ENCODE assay signal across 9 mouse cellular contexts in the genomic region with DNA sequence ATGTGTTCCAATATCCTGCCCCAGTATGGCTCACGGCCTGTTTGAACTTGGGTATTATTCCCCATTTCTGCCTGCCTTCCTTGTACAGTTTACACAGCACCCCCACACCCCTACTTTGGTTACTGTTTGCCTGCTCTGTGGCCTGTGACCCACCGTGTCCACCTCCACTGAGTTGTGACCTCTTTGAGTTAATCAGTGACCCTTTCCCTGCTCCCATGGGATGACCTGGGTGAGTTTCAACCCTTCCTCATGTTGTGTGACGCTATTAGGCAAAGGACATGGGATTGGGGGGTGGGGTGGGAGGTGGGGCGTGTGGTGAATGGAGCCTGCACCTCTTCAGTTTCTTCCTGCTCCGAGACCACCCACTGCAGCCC. TPM values are rescaled to one million over a fixed set of nuclear protein-coding genes. Genes with fewer than 3 reads are reported as not detected.
DNase-seq lines count a peak whose midpoint lies in the region; ATAC-seq and TF ChIP-seq lines count a peak whose summit lies in the region.
"Had no signal": no experiment of that assay in that cellular context is flagged by ENCODE, and none has a peak within 500 bp of the region (broad histone marks: within the 10 kb centered on the region; RNA-seq: fewer than 3 reads in every experiment).

No protein-coding gene starts in this region.

- no peaks in the 10 kb centered on the region for H3K36me3 ChIP-seq in midbrain, embryonic 10.5 days
- H3K36me3 ChIP-seq in midbrain, embryonic 11.5 days (ENCODE audit: control insufficient read depth, insufficient read depth, low read length) = no peaks in the 10 kb centered on the region
- no peaks in the 10 kb centered on the region for H3K36me3 ChIP-seq in hindbrain, postnatal 0 days (ENCODE audit: insufficient read depth, low read length)
- H3K36me3 ChIP-seq in liver, adult 2 months (ENCODE audit: control insufficient read depth, insufficient read depth, low read length) = no peaks in the 10 kb centered on the region; the same call in 1 of the 2 replicates
- no peaks in the 10 kb centered on the region for H3K36me3 ChIP-seq in thymus, adult 2 months (ENCODE audit: control insufficient read depth, insufficient read depth, low read length)

- TF ChIP-seq CTCF in hindbrain, postnatal 0 days (IDR thresholded peaks at IDR 0.05; ENCODE audit: low read depth) = no peak
- no peak for TF ChIP-seq CTCF in liver, adult 2 months (IDR thresholded peaks at IDR 0.05; ENCODE audit: low read depth, low read length)
- no peak for TF ChIP-seq CTCF in thymus, adult 2 months (IDR thresholded peaks at IDR 0.05; ENCODE audit: borderline replicate concordance, control insufficient read depth, extremely low read depth, insufficient read depth, low read length, poor library complexity)

- H3K4me3 ChIP-seq in midbrain, embryonic 10.5 days = peak overlapping the region; percentile 84; the same call in 1 of the 2 replicates
- H3K4me3 ChIP-seq in midbrain, embryonic 11.5 days (ENCODE audit: low read depth, low read length) = no peak overlapping the region
- H3K4me3 ChIP-seq in hindbrain, postnatal 0 days (ENCODE audit: low read length) = peak overlapping the region; percentile 74
- peak overlapping the region; percentile 85 for H3K4me3 ChIP-seq in liver, adult 2 months (ENCODE audit: insufficient read depth, low read depth, low read length)
- H3K4me3 ChIP-seq in thymus, adult 2 months (ENCODE audit: control insufficient read depth, insufficient read depth, low read length) = no peak overlapping the region

- peaks cover 9% of the 10 kb centered on the region for H3K27me3 ChIP-seq in midbrain, embryonic 10.5 days (ENCODE audit: low read depth, poor library complexity, severe bottlenecking)
- no peaks in the 10 kb centered on the region for H3K27me3 ChIP-seq in midbrain, embryonic 11.5 days (ENCODE audit: control insufficient read depth, insufficient read depth, low read length)
- H3K27me3 ChIP-seq in hindbrain, postnatal 0 days (ENCODE audit: insufficient read depth, low read length) = no peaks in the 10 kb centered on the region
- H3K27me3 ChIP-seq in liver, adult 2 months (ENCODE audit: control insufficient read depth, insufficient read depth, low read length) = no peaks in the 10 kb centered on the region
- no peaks in the 10 kb centered on the region for H3K27me3 ChIP-seq in thymus, adult 2 months (ENCODE audit: control insufficient read depth, insufficient read depth, low read length)

- DNase-seq in midbrain, embryonic 10.5 days (ENCODE audit: low spot score) = no peak
- DNase-seq in midbrain, embryonic 11.5 days (ENCODE audit: low spot score, missing footprints) = no peak
- no peak for DNase-seq in hindbrain, postnatal 0 days (ENCODE audit: low spot score)
- peak; percentile 100 for DNase-seq in liver, adult 2 months (ENCODE audit: extremely low read depth, low read depth, low spot score)
- DNase-seq in yolk sac, embryonic 10.5 days (ENCODE audit: low spot score) = peak; percentile 75
- DNase-seq in heart, postnatal 10 days = no peak
- DNase-seq in left cerebral cortex, postnatal 4 days = no peak
- DNase-seq in thymus, adult 2 months = no peak

- WGBS in midbrain, embryonic 10.5 days = 67% methylated on average over 5 of the region's 5 CpGs
- WGBS in midbrain, embryonic 11.5 days = 65% methylated on average over 5 of the region's 5 CpGs
- WGBS in hindbrain, postnatal 0 days = 52% methylated on average over 5 of the region's 5 CpGs
- 29% methylated on average over 5 of the region's 5 CpGs for WGBS in liver, adult 2 months
- 85% methylated on average over 5 of the region's 5 CpGs for WGBS in thymus, adult 2 months

- no peak overlapping the region for H3K27ac ChIP-seq in midbrain, embryonic 10.5 days (replicated peaks)
- no peak overlapping the region for H3K27ac ChIP-seq in midbrain, embryonic 11.5 days (ENCODE audit: low read depth, low read length)
- no peak overlapping the region for H3K27ac ChIP-seq in hindbrain, postnatal 0 days
- H3K27ac ChIP-seq in liver, adult 2 months (replicated peaks; ENCODE audit: insufficient read depth, low read depth, low read length) = peak overlapping the region; percentile 91
- no peak overlapping the region for H3K27ac ChIP-seq in thymus, adult 2 months (ENCODE audit: control insufficient read depth, insufficient read depth, low read length)

- H3K9ac ChIP-seq in midbrain, embryonic 11.5 days (ENCODE audit: low read length) = no peak overlapping the region
- peak overlapping the region; percentile 70 for H3K9ac ChIP-seq in hindbrain, postnatal 0 days (replicated peaks; ENCODE audit: low read length)
- H3K9ac ChIP-seq in liver, adult 2 months (ENCODE audit: low read depth, low read length) = peak overlapping the region; percentile 59

- no peak for TF ChIP-seq POLR2A in liver, adult 2 months (IDR thresholded peaks at IDR 0.05; ENCODE audit: extremely low read depth, insufficient read depth, low read length)
- TF ChIP-seq POLR2A in thymus, adult 2 months (IDR thresholded peaks at IDR 0.05; ENCODE audit: control insufficient read depth, extremely low read depth, insufficient read depth, low read length, poor library complexity) = no peak

- peaks cover 27% of the 10 kb centered on the region for H3K4me1 ChIP-seq in midbrain, embryonic 10.5 days
- H3K4me1 ChIP-seq in midbrain, embryonic 11.5 days (ENCODE audit: control insufficient read depth, insufficient read depth, low read length) = peaks cover 11% of the 10 kb centered on the region
- peaks cover 15% of the 10 kb centered on the region for H3K4me1 ChIP-seq in hindbrain, postnatal 0 days (ENCODE audit: insufficient read depth, low read length)
- peaks cover 22% of the 10 kb centered on the region for H3K4me1 ChIP-seq in liver, adult 2 months (ENCODE audit: control insufficient read depth, insufficient read depth, low read length)
- peaks cover 12% of the 10 kb centered on the region for H3K4me1 ChIP-seq in thymus, adult 2 months (replicated peaks; ENCODE audit: control insufficient read depth, insufficient read depth, low read length)

- no peak for ATAC-seq in midbrain, embryonic 11.5 days (ENCODE audit: low FRiP score)
- ATAC-seq in hindbrain, postnatal 0 days = no peak

- peaks cover 29% of the 10 kb centered on the region; the same call in 1 of the 2 replicates for H3K79me2 ChIP-seq in liver, adult 2 months (ENCODE audit: control insufficient read depth, insufficient read depth, low read length)

- no peaks in the 10 kb centered on the region for H3K9me3 ChIP-seq in midbrain, embryonic 10.5 days (replicated peaks)
- no peaks in the 10 kb centered on the region for H3K9me3 ChIP-seq in midbrain, embryonic 11.5 days (ENCODE audit: control insufficient read depth, low read length)
- H3K9me3 ChIP-seq in hindbrain, postnatal 0 days (ENCODE audit: low read length) = no peaks in the 10 kb centered on the region

- intact Hi-C loops in heart, postnatal 10 days (cut with DNase I) = no loop called here
- intact Hi-C loops in left cerebral cortex, postnatal 4 days (cut with DNase I) = loop anchor here (10.0 kb wide), 1 partner anchor 139 kb away; no protein-coding TSS in a partner anchor

- H3K4me2 ChIP-seq in midbrain, embryonic 11.5 days = no peak overlapping the region
- H3K4me2 ChIP-seq in hindbrain, postnatal 0 days (ENCODE audit: low read depth, low read length) = peak overlapping the region; percentile 72

RNA-seq across cellular contexts. Expression of a gene that starts 1.4 kb away (rescaled TPM):
- polyA plus RNA-seq in midbrain, embryonic 10.5 days (2016; fragmentation: Nextera tagmentation; extraction: Ambion mirVana) = 21.3 and 24.2 TPM in 2 replicates
- polyA plus RNA-seq in midbrain, embryonic 11.5 days (2014; fragmentation: Nextera tagmentation; extraction: Ambion mirVana) = 9.9 and 11.2 TPM in 2 replicates
- total RNA-seq in hindbrain, postnatal 0 days (2014; rRNA removed) = 30.0 and 43.3 TPM in 2 replicates
- polyA plus RNA-seq in hindbrain, postnatal 0 days (2015; fragmentation: Nextera tagmentation; extraction: Ambion mirVana) = 26.6 and 27.6 TPM in 2 replicates
- total RNA-seq in liver, adult 2 months (2014; rRNA removed) = 288 and 375 TPM in 2 replicates
- polyA plus RNA-seq in liver, adult 2 months (2012; rRNA removed) = 557 and 601 TPM in 2 replicates
- total RNA-seq in heart, postnatal 10 days (2021) = 10 to 100 TPM; 15.6 to 15.7 TPM
- 10 to 100 TPM; 23.6 to 25.0 TPM for total RNA-seq in left cerebral cortex, postnatal 4 days (2021)
- 60.5 and 69.2 TPM in 2 replicates for polyA plus RNA-seq in thymus, adult 2 months (2012; rRNA removed)

RNA-seq across cellular contexts. Expression of a gene that starts 21.1 kb away (rescaled TPM):
- not detected in 2 replicates for polyA plus RNA-seq in midbrain, embryonic 10.5 days (2016; fragmentation: Nextera tagmentation; extraction: Ambion mirVana)
- not detected in 2 replicates for polyA plus RNA-seq in midbrain, embryonic 11.5 days (2014; fragmentation: Nextera tagmentation; extraction: Ambion mirVana)
- not detected in 2 replicates for total RNA-seq in hindbrain, postnatal 0 days (2014; rRNA removed)
- polyA plus RNA-seq in hindbrain, postnatal 0 days (2015; fragmentation: Nextera tagmentation; extraction: Ambion mirVana) = not detected in 2 replicates
- total RNA-seq in liver, adult 2 months (2014; rRNA removed) = 0.09 and 0.27 TPM in 2 replicates
- polyA plus RNA-seq in liver, adult 2 months (2012; rRNA removed) = 0.11 and 0.14 TPM in 2 replicates
- not detected for total RNA-seq in heart, postnatal 10 days (2021)
- total RNA-seq in left cerebral cortex, postnatal 4 days (2021) = under 1 TPM in 1 of 2 experiments, not detected in 1; 0.12 TPM
- polyA plus RNA-seq in thymus, adult 2 months (2012; rRNA removed) = 0.04 TPM in 1 of 2 replicates, not detected in the other
- total RNA-seq: layer of hippocampus, postnatal 14 days had no signal

RNA-seq across cellular contexts. Expression of a gene that starts 29.2 kb away (rescaled TPM):
- polyA plus RNA-seq in midbrain, embryonic 10.5 days (2016; fragmentation: Nextera tagmentation; extraction: Ambion mirVana) = 0.09 TPM in 1 of 2 replicates, not detected in the other
- not detected in 2 replicates for polyA plus RNA-seq in midbrain, embryonic 11.5 days (2014; fragmentation: Nextera tagmentation; extraction: Ambion mirVana)
- total RNA-seq in hindbrain, postnatal 0 days (2014; rRNA removed) = not detected in 2 replicates
- not detected in 2 replicates for polyA plus RNA-seq in hindbrain, postnatal 0 days (2015; fragmentation: Nextera tagmentation; extraction: Ambion mirVana)
- not detected in 2 replicates for total RNA-seq in liver, adult 2 months (2014; rRNA removed)
- 0.05 TPM in 1 of 2 replicates, not detected in the other for polyA plus RNA-seq in liver, adult 2 months (2012; rRNA removed)
- not detected for total RNA-seq in heart, postnatal 10 days (2021)
- not detected for total RNA-seq in left cerebral cortex, postnatal 4 days (2021)
- 0.05 and 0.17 TPM in 2 replicates for polyA plus RNA-seq in thymus, adult 2 months (2012; rRNA removed)
- total RNA-seq: layer of hippocampus, postnatal 14 days had no signal

Comparison
In these comparisons a context has a peak if more than half of its experiments do, and no peak if none do; other contexts are left out.
1. H3K4me3 ChIP-seq: peak in midbrain, embryonic 10.5 days (single experiment), hindbrain, postnatal 0 days (single experiment) and liver, adult 2 months (single experiment); none in midbrain, embryonic 11.5 days (single experiment) and thymus, adult 2 months (single experiment).
2. DNase-seq: peak in liver, adult 2 months (single experiment) and yolk sac, embryonic 10.5 days (single experiment); none in midbrain, embryonic 10.5 days (single experiment), midbrain, embryonic 11.5 days (single experiment), hindbrain, postnatal 0 days (single experiment), heart, postnatal 10 days (0 of 2), left cerebral cortex, postnatal 4 days (single experiment) and thymus, adult 2 months (single experiment).